Mouse (Mus musculus) frontal cortex, postnatal 25 days (tissue): ENCODE measurements around the gene Grik4.

Experiments used
- DNase-seq, 2 experiments: peaks; one replicate each; pipeline ENCODE4 v3.0.0; 2022; ENCODE audit warnings: low spot score in 2 of 2

The Grik4 gene

DNA sequence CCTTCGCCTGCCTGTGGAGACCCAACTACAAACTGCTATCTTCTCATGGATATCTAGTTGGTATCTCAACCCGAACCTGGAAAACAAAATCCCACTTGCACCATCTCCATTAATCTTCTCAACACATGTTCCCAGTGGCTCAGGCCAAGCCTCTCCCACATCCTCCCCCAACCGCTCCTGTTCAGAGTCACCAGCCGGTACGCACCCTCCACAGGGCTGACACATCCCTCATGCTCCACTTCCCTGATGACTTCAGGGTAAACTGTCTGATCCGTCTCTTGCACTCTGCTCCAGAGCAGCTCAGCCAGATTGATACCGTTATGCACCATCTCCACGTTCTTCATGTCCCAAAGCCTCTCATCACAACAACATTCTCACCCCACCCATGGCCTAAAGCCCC is 198.3 kb downstream of the Grik4 start:
- no peak for DNase-seq

DNA sequence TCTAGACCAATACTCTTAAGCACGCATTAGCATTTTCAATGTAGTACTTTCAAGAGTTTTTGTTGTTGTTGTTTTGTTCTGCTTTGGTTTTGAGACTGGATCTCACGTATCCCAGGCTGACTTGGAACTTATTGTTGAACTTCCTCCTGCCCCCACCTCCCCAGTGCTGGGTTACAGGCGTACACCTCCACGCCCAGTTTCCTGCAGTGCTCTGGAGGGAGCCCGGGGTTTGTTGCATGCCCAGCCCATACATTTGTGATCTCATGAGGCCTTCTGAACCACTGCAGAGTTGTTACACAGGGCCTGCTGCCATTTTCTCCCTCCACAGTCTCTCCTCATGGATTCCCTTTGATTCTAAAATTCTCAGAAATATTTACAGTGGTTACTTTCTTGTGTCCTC is 201.9 kb downstream of the Grik4 start:
- DNase-seq = no peak

DNA sequence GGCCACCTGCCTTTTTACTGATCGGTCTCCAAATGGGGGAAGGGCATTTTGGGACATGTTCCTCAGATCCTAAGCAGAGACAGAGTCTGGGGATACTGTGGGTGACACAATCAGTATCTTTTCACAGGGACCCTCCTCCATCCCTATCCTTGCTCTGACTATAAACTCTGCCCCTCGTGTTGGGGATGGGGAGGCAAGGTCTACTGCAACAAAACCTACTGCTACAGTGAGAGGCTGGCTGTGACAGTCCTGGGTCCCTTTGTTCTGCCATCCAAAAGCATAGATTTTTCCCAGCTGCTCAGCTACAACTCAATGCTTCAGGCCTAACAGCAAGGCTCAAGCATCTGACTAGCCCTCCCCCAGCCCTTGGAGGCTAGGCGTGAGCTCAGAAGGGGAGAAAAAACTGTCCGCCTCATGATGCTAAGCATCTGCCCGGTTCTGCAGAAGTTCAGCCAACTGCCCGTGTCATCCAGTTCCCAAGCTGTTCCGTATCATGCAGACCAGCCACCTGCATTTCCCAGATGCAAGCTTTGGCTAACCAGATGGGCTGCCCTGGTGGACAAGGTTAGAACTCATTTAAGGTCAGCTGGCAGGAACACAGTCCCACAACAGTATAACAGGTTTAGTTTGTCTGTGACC is 207.5 kb downstream of the Grik4 start:
- DNase-seq = no peak

DNA sequence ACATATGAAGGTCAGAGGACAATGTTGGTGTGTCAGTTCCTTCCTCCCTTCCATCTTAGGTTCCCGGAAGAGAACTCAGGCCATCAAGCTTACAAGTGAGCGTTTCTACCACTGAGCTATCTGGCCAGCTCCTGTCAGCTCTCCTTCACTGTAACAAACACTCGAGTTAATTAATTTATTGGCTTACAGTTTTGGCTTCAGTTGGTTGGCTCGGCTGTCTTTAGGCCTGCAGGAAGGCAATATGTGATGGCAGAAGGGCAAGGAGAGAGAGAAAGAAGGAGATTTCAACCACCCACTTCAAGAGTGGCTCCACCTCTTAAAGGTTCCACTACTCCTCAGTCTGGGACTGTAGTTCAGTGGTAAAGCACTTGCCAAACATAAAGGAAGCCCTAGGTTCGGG is 209.2 kb downstream of the Grik4 start:
- DNase-seq = no peak

DNA sequence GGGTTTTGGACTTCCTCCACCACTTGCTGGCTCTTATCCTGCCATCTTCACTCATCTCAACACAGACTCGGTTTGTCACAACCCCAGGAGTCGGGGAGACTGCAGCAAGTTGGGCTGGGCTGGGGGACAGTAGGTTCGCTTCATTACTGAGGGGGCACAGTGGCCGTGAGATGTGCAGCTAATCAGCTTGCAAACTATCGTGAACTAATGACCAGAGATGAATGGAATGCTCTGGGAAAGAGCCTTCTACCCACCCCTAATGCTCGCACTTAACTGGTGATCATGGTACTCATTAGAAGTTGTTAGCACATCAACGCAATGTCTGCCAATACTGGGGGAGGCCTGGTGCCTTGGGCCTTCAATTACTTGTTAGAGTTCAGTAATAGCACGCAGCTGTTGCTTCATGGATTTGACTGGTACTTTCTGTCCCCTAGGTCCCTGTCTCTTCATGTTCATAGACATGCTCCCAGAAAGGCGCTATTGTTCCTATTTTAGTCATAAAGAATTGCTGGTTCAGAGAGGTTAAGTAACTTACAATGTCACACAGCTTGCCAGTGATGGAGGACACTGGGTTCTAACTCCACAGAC is 211.5 kb downstream of the Grik4 start:
- no peak for DNase-seq

DNA sequence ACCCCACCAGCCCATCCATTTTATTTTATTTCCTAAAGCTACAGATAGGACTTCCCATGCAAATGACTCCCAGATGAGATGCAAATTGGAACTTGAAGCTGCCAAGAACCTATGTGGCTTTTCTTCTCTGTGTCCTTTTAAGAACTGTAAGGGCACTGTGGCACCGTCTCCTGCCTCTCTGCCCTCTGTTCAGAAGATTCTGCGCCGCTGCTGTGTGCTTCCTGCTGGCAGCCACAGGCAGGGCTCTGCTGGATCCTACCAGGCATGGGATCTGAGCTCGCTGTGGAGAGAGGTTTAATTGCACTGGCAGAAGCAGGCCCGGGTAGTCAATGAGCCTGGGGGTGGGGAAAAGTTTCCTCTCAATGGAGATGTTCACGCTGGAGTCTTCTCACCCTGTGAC is 215.8 kb downstream of the Grik4 start:
- DNase-seq = no peak

DNA sequence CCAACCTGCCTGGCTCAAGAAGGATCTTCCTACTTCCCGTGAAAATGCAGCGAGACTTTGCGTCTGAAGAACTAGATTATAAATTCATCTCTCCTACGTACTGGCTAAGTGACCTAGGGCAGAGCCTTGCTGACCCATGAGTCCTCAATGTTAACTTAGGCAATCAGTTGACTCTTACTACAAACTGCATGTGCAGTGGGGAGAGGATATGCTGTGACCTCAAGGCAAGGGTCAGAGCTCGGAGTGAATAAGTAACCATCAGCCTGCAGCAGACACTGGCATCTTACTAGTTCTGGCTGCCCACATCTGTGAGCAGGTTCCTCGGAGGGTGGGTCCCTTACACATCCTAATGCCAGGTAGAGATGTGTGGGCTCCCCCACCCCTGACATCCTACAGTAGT is 216.6 kb downstream of the Grik4 start:
- no peak for DNase-seq

DNA sequence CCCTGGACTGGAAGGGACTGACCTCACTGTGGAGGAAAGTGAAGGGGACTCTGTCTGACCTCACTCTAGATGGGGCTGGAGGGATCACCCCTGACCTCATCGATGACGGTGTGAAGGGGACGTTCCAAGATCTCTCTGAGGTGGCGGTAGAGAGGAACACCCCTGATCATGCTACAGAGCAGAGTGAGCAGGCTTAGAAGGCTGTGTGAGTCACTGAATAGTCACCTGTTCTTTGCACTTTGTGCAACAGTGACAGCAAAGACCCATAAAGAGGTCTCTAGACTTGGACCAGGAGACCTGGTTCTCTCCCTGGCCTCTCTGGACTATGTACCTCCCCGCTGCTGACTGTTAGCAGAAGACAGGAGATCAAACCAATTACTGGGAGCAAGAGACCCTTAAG is 217.1 kb downstream of the Grik4 start:
- no peak for DNase-seq

DNA sequence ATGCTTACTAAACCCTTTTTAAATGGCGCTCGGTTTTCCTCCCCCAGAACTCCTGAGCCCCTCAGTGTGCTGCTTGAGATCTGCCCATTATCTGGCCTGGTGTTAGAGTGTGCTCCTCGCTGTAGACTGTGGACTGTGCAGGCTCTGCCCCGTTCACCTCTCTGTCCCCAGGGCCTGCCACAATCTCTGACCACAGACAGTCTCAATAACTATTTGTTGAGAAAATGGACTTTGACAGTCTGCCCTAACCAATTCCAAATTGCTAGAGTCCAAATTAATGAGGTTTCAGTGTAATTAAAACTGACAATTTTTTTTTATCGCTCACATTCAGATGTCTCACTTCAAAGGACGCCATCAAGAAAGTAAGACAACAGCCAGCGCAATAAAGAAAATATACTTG is 220.2 kb downstream of the Grik4 start:
- DNase-seq = no peak

DNA sequence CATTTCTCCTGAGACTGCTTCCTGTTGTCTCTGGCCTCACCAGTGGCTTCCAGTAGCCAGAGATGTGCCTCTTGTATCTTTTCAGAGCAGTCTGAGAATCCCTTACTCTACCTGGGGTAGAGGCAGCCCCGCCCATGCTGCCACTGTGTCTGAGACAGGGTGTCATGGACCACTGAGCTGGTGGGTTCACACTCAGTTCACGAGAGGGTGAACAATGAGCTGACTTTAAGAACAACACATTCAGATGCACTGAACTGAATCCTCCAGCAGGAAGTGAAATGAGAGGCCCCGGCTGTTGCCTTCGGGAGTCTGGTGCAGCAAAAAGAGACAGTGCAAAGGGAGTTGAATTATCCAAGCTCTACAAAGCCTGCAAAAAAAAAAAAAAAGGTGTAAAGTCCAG is 221.8 kb downstream of the Grik4 start:
- no peak for DNase-seq

DNA sequence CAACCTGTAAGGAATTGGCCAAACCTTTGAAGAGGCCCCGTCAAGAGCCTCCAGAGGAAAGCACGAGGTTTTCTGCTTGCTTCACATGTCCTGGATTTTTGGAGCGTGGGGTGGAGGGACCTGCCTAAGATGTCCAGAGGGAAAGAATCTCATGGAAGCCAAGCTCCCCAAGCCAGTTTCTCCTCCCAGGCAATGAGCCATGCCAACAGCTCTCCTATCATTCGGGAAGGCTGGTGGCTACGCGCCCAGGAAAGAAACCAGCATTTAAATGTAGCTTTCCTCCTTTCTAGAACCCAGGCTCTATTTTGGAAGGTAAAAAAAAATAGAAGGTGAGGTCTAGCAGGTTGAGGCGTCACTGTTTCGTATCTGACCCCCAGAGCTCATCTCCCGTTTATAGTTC is 222.6 kb downstream of the Grik4 start:
- DNase-seq = no peak

DNA sequence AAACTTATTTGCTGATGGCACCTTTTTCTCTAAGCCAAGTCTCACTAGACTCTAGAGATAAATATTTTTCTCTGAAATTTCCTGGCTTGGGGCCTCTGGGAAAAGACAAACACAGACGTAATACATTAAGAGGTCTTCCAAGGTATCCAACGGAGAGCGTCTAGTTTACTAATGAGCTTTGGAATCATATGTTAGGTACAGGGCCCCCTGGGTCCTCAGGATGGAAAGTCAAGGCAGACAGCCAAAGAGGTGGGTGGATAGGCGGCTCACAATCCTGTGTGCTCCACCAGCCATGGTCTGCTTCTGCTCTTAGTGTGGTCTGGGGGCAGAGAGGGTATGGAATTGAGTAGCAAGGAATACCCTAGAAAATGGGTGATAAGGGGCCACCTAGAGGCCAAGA is 223.1 kb downstream of the Grik4 start:
- no peak for DNase-seq

DNA sequence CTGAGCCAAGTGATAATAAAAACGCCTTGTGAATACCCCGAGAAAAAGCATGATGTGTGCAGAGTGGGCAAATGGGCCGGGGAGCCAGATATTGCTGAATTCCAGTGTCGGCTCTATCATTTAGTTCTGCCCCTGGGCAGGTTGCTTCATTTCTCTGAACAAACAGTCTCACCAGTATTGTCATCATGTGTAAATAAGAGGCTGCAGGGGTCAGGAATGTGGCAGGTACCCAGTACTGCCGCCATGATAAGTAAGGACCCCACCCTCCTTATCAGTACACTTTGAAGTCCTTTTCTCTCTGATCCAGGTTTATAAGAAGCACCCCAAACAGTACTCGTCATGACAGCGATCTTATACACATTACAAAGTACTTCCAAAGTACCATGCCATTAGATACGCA is 230.4 kb downstream of the Grik4 start:
- no peak for DNase-seq

DNA sequence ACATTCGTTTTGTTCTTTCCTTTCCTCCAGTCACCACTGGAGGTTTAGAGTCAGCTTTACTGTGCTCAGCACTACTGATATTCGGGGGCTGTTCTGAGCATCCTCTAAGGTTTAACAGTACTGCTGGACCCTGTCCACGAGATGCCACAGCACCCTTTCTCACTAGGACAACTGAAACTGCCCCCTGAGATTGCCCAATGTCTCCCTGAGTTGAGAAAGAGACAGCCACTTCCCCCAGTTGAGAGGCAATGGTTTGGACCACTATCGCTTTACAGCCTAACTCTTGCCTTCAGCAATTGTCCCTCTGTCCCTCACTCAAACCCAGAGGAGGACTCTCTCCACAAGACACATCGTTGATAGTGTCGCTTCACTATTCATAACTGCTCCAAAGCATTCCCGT is 238.4 kb downstream of the Grik4 start:
- DNase-seq = no peak

DNA sequence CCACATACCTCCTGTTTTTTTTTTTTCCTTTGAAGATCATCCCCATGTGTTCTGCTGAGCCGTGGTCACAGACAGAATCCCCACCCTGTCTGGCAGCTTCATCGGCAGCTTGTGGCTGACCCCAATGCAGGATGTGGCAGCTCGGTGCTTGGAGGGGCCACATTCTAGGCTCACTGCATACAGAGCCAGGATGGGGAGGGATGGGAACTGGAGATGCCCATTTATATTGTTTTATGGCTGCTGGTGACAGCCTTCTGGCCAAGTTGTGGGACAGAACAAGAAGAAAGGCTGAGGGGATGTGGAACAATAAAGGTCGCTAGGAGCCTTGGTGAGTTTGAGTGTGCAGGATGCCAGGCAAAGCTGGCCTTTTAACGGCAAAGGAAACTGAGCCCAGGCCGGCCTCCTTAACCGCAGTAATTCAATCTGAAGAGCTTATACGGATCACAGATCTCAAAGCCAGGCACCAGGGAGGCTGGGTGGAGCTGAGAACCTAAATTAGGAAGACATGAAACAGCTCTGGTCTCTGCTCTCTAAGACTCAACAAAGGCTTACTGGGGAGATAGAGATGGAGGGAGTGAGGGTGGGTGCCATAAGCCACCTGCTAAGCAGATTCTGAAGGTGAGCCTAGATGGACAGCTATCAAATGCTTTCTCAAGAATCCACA is 241.0 kb downstream of the Grik4 start:
- no peak for DNase-seq

DNA sequence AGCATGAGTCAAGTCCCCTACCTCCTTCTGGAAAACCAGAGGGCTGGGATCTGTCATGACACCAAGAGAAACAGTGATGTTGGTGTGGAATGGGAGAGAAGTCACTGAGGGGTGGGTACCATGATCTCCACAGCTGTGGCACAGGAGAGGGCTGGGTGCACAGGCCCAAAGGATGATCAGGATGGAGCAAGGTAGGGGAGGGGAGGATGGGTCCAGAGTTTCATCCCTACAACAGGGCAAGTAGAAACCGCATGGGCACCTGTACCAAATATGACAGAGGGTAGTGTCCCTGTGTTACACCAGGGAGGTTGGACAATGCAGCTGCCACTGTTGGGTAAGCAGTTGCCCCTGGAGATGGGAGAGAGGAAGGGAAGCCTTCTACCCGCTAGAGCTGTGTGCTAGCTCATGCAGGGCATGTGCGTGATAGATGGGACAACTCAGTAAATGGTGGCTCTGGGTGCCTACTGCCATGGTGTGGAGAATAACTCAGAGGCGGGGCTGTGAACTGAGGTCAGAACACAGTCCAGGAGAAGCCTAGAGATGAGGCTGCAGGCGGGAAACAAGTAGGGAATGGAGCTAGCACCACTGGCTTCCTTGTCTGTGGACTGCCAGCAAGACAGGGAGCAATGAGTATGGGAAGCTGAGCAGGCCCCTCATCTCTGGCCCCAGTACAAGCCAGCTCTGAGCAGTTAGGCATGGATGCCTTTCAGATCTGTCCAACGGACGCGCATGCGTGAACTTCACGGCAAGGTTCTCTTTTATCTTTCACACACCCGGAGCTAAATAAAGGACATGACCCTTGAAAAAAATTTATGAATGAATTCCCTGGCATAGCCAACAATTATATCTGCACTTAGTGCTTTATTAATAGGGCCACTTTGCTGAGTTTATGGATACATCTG is 241.8 kb downstream of the Grik4 start:
- DNase-seq = no peak

DNA sequence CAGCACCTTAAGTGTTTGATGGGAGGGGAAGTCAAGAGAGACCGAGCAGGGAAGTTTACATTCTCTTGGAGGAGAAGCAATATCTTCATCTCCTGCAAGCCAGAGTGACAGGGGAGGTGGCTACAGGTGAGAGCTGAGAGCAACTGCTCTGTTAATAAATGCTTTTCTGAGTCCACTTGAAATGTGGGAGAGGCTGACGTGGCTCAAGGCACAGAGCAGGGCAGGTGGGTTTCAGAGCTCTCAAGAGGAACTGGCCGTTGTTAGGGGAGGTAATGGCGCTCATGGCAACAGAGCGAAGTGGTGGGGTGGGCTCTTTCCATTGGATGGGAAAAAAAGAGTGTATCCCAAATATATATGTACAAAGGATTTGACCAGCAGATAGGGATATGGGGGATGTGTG is 242.6 kb downstream of the Grik4 start:
- no peak for DNase-seq

DNA sequence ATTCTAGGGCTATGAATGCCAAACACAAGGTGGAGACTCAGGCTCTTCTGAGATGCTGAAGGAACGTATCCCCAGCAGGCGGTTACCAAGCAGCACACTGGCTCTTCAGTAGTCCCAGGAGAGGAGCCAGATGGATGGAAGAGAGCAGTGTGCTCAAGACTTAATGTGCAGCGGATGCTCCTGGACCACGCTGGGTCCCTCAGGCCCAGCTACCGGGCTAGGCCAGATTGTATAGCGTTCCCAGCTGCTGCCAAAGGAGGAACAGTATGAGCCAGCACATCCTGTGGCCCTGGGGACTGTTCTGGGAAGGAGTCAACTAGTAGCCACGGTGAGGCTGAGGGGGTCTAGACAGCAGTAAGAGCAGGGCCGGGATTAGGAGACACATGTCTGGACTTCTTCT is 251.3 kb downstream of the Grik4 start:
- no peak for DNase-seq

DNA sequence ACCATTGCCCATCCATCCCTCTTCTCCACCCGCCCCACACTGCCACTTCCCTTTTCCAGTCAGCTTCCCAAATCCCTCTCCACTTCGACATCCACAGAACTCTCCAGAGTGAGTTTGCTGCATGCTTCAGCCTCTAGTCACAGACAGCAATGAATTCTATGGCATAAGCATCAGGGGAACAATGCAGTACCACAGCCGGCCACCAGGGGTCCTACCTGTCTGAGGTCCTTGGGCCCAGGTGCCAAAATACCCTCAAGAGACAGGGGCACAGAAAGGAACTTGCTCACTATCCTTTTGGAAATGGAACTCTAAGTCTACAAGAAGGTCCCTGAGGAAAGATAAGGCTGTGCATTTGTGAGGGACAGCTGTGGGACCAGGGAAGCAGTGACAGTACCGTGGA is 256.1 kb downstream of the Grik4 start:
- peak; percentile 38 for DNase-seq

DNA sequence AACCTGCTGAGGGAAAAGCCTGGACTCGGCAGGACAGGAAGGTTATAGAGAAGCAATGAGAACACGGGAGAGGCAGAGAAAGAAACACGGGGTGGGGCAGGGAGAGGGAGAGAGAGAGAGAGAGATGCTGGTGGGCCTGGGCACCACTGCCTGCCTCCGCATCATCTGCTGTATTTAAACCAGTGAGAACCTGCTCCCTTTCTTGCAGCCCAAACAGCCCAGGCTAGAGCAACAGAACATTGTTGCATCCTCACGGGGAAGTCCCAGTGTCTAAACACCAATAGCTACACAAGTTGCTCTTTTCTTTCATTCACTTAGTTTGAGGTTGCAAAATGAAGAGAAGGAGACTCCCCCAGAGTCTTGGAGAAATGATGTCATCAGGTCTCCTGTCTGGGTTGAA is 258.2 kb downstream of the Grik4 start:
- DNase-seq = no peak

DNA sequence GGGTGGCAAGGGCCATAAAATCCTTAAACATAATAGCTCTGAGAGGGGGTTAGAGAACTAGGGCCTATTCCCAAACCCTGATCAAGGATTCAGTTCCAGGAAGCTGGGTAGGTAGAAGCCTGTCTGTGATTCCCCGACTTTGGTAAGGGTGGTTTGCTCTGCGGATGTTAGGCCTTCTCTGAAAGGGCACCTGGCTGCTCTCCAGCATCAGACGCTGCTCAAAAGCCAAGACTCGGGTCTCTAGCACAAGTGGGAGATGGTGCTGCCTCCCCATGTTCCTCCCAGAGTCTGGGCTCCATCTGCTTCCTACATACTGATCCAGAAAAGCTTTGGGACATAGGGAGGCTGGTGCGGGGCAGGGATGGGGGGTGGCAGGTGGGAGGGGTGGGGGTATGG is 270.3 kb downstream of the Grik4 start:
- DNase-seq = no peak

DNA sequence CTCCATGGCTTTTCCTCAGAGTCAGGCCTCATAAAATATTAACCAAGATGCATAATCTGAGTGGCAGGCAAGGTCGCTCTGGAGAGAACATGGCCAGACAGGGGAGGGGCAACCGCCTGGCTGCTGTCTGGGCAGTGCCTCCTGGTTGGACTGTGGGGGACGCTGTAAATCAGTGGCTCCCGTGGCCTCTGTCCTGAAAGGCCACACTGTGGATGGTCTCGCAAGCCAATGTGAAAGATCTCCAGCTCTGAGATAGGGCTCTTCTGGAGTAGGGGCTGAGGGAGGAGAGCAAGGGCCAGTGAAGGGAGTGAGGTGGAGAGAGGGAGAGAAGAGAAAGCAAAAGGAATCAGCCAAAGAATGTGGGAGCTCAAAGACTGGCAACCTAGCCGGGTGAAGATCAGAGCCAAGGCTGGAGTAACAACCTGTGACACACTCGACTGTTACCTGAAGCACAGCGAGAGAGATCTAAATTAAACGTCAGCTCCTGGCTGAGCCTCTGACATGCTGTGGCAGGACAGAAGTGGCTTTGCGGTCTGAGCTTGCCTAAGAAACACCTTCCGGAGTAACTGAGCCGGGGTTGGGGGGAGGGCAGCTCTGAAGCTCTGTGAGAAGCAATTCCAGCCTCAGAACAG is 270.8 kb downstream of the Grik4 start:
- DNase-seq = no peak
